14 mouse cellular contexts compared by ENCODE assay signal in the genomic region with DNA sequence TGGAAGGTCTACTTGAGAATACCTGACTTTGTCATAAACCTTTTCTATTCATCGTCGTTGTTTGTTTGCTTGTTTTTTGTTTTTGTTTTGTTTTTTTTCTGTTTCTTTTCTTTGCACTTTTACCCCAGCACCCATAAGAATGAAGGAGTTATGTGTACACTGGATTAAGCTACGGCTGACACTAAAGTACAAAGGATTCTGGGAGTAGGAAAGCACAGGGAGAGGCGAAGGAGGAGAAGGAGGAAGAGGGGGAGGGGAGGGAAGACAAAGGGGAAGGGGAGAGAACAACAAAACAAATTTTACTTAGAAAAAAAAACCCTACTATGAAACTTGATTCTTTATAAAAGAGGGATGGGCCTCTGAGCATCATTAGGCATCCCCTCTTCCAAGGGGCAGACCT. TPM values are rescaled to one million over a fixed set of nuclear protein-coding genes. Genes with fewer than 3 reads are reported as not detected.
A peak's percentile ranks its signal among the peaks of the same experiment; 100 is the strongest.
DNase-seq lines count a peak whose midpoint lies in the region; ATAC-seq and TF ChIP-seq lines count a peak whose summit lies in the region.
"Had no signal": no experiment of that assay in that cellular context is flagged by ENCODE, and none has a peak within 500 bp of the region (broad histone marks: within the 10 kb centered on the region; RNA-seq: fewer than 3 reads in every experiment).

No protein-coding gene starts in this region.

- 73% methylated on average over 4 of the region's 4 CpGs for WGBS in heart, embryonic 16.5 days
- WGBS in lung, postnatal 0 days: 64% methylated on average over 4 of the region's 4 CpGs
- 6% methylated on average over 4 of the region's 4 CpGs for WGBS in bone marrow, adult 2 months
- WGBS in liver, embryonic 15.5 days (ENCODE audit: insufficient replicate concordance): 25% methylated on average over 4 of the region's 4 CpGs

- TF ChIP-seq POLR2A in bone marrow, adult 2 months (IDR thresholded peaks at IDR 0.05; ENCODE audit: borderline replicate concordance, control insufficient read depth, low read depth, low read length): no peak

- H3K27ac ChIP-seq in heart, embryonic 16.5 days (ENCODE audit: low read length): no peak overlapping the region
- no peak overlapping the region for H3K27ac ChIP-seq in lung, postnatal 0 days (ENCODE audit: low read length)
- no peak overlapping the region for H3K27ac ChIP-seq in bone marrow, adult 2 months (ENCODE audit: control insufficient read depth, insufficient read depth, low read depth, low read length, poor library complexity)
- H3K27ac ChIP-seq in liver, embryonic 15.5 days (replicated peaks): peak overlapping the region; percentile 97
- H3K27ac ChIP-seq: limb, embryonic 15.5 days had no signal

- 0 out of 2 replicates have a peak overlapping the region, but pooled peaks have one; percentile 10 for H3K4me3 ChIP-seq in heart, embryonic 16.5 days (ENCODE audit: low read length)
- H3K4me3 ChIP-seq in lung, postnatal 0 days (ENCODE audit: low read depth, low read length): no peak overlapping the region
- peak overlapping the region; percentile 52 for H3K4me3 ChIP-seq in bone marrow, adult 2 months (replicated peaks; ENCODE audit: control insufficient read depth, low read depth, low read length)
- H3K4me3 ChIP-seq in liver, embryonic 15.5 days (replicated peaks): peak overlapping the region; percentile 78

- H3K4me2 ChIP-seq in heart, embryonic 16.5 days (ENCODE audit: low read depth, low read length): peak overlapping the region; percentile 72
- H3K4me2 ChIP-seq in lung, postnatal 0 days (replicated peaks; ENCODE audit: low read depth, low read length): peak overlapping the region; percentile 8; the same call in 1 of the 2 replicates
- peak overlapping the region; percentile 68 for H3K4me2 ChIP-seq in liver, embryonic 15.5 days
- H3K4me2 ChIP-seq: limb, embryonic 15.5 days had no signal

- H3K27me3 ChIP-seq in heart, embryonic 16.5 days (ENCODE audit: control insufficient read depth, insufficient read depth, low read length): no peaks in the 10 kb centered on the region; the same call in 1 of the 2 replicates
- no peaks in the 10 kb centered on the region for H3K27me3 ChIP-seq in lung, postnatal 0 days (replicated peaks; ENCODE audit: insufficient read depth, low read length)
- no peaks in the 10 kb centered on the region for H3K27me3 ChIP-seq in liver, embryonic 15.5 days
- H3K27me3 ChIP-seq: limb, embryonic 15.5 days had no signal

- H3K4me1 ChIP-seq in heart, embryonic 16.5 days (ENCODE audit: control insufficient read depth, insufficient read depth, low read length): 0 out of 2 replicates have a peak, but pooled peaks cover 3% of the 10 kb centered on the region
- H3K4me1 ChIP-seq in lung, postnatal 0 days (ENCODE audit: insufficient read depth, low read depth, low read length): no peaks in the 10 kb centered on the region
- no peaks in the 10 kb centered on the region; the same call in 1 of the 2 replicates for H3K4me1 ChIP-seq in bone marrow, adult 2 months (ENCODE audit: control insufficient read depth, insufficient read depth, low read length)
- H3K4me1 ChIP-seq in liver, embryonic 15.5 days (replicated peaks): peaks cover 56% of the 10 kb centered on the region

- no peak for ATAC-seq in heart, embryonic 16.5 days (replicated peaks; ENCODE audit: extremely low read depth, insufficient read depth, low FRiP score)
- no peak for ATAC-seq in lung, postnatal 0 days
- ATAC-seq in liver, embryonic 15.5 days (ENCODE audit: insufficient read depth): no peak

- no peak for DNase-seq in heart, postnatal 10 days
- no peak for DNase-seq in lung, postnatal 0 days (ENCODE audit: low spot score)
- no peak for DNase-seq in lung, postnatal 36 days
- DNase-seq in cerebellum, adult 9-11 months: no peak
- DNase-seq: cerebellum, adult 11-12 months; heart, postnatal 14 days; kidney, adult 18-20 months; kidney, postnatal 4 days; right cerebral cortex, postnatal 14 days; thymus, adult 18-20 months had no signal

- no peaks in the 10 kb centered on the region for H3K9me3 ChIP-seq in heart, embryonic 16.5 days (replicated peaks; ENCODE audit: control insufficient read depth, low read length)
- no peaks in the 10 kb centered on the region for H3K9me3 ChIP-seq in lung, postnatal 0 days (ENCODE audit: low read length)
- H3K9me3 ChIP-seq in liver, embryonic 15.5 days (replicated peaks): no peaks in the 10 kb centered on the region
- H3K9me3 ChIP-seq: limb, embryonic 15.5 days had no signal

- intact Hi-C loops in heart, postnatal 10 days (cut with DNase I): no loop called here

- H3K9ac ChIP-seq in heart, embryonic 16.5 days (ENCODE audit: low read length): no peak overlapping the region
- H3K9ac ChIP-seq in lung, postnatal 0 days (replicated peaks; ENCODE audit: low read depth): no peak overlapping the region
- H3K9ac ChIP-seq in liver, embryonic 15.5 days: peak overlapping the region; percentile 92
- H3K9ac ChIP-seq: limb, embryonic 15.5 days had no signal

- TF ChIP-seq EP300 in lung, postnatal 0 days (IDR thresholded peaks at IDR 0.05): no peak

- TF ChIP-seq CTCF in lung, postnatal 0 days (IDR thresholded peaks at IDR 0.05): no peak
- no peak for TF ChIP-seq CTCF in bone marrow, adult 2 months (IDR thresholded peaks at IDR 0.05; ENCODE audit: control insufficient read depth, insufficient read depth, low read length)

- no peaks in the 10 kb centered on the region for H3K36me3 ChIP-seq in heart, embryonic 16.5 days (ENCODE audit: control insufficient read depth, insufficient read depth)
- H3K36me3 ChIP-seq in lung, postnatal 0 days (ENCODE audit: insufficient read depth, low read length): no peaks in the 10 kb centered on the region
- H3K36me3 ChIP-seq in liver, embryonic 15.5 days (replicated peaks): peaks cover 11% of the 10 kb centered on the region
- H3K36me3 ChIP-seq: limb, embryonic 15.5 days had no signal

RNA-seq across cellular contexts. Expression of a gene that starts 2.2 kb away (rescaled TPM):
- 4.0 and 7.5 TPM in 2 replicates for polyA plus RNA-seq in heart, embryonic 16.5 days (2015; fragmentation: Nextera tagmentation; extraction: Ambion mirVana)
- 1 to 10 TPM; 2.9 to 3.8 TPM for total RNA-seq in heart, postnatal 10 days (2021)
- polyA plus RNA-seq in lung, postnatal 0 days (2015; fragmentation: Nextera tagmentation; extraction: Ambion mirVana): 4.5 and 5.6 TPM in 2 replicates
- 20.3 and 26.9 TPM in 2 replicates for polyA plus RNA-seq in bone marrow, adult 2 months (2011; ENCODE audit: insufficient read depth, insufficient read length, low replicate concordance, missing spikeins)
- polyA plus RNA-seq in liver, embryonic 15.5 days (2015; fragmentation: Nextera tagmentation; extraction: Ambion mirVana): 27.7 and 30.8 TPM in 2 replicates

Comparison
In these comparisons a context has a peak if more than half of its experiments do, and no peak if none do; other contexts are left out.
1. H3K4me2 ChIP-seq: peak in every context shown above with its lines; median percentile 72 in heart, embryonic 16.5 days; 68 in liver, embryonic 15.5 days; 8 in lung, postnatal 0 days.